16 mouse cellular contexts compared by ENCODE assay signal in genomic region chr3:65337835-65338464, GRCm38 (mm10). TPM values are rescaled to one million over a fixed set of nuclear protein-coding genes. Genes with fewer than 3 reads are reported as not detected.
DNase-seq lines count a peak whose midpoint lies in the region; ATAC-seq and TF ChIP-seq lines count a peak whose summit lies in the region.
"Had no signal": no experiment of that assay in that cellular context is flagged by ENCODE, and none has a peak within 500 bp of the region (broad histone marks: within the 10 kb centered on the region; RNA-seq: fewer than 3 reads in every experiment).

No protein-coding gene starts in this region.

- no peaks in the 10 kb centered on the region for H3K9me3 ChIP-seq in kidney, postnatal 0 days (replicated peaks; ENCODE audit: low read length)
- H3K9me3 ChIP-seq in embryonic facial prominence, embryonic 15.5 days (replicated peaks), result no peaks in the 10 kb centered on the region
- H3K9me3 ChIP-seq in limb, embryonic 13.5 days, result no peaks in the 10 kb centered on the region
- H3K9me3 ChIP-seq: hindbrain, embryonic 13.5 days; liver, embryonic 12.5 days; midbrain, embryonic 13.5 days had no signal

- no peaks in the 10 kb centered on the region for H3K36me3 ChIP-seq in kidney, postnatal 0 days (ENCODE audit: insufficient read depth, low read length)
- no peaks in the 10 kb centered on the region for H3K36me3 ChIP-seq in embryonic facial prominence, embryonic 15.5 days
- H3K36me3 ChIP-seq in limb, embryonic 13.5 days, result no peaks in the 10 kb centered on the region
- H3K36me3 ChIP-seq: hindbrain, embryonic 13.5 days; liver, embryonic 12.5 days; midbrain, embryonic 13.5 days had no signal

- H3K9ac ChIP-seq in kidney, postnatal 0 days (ENCODE audit: low read depth, low read length), result no peak overlapping the region
- no peak overlapping the region for H3K9ac ChIP-seq in embryonic facial prominence, embryonic 15.5 days
- no peak overlapping the region for H3K9ac ChIP-seq in limb, embryonic 13.5 days
- H3K9ac ChIP-seq: hindbrain, embryonic 13.5 days; liver, embryonic 12.5 days; midbrain, embryonic 13.5 days had no signal

- DNase-seq in kidney, postnatal 0 days (ENCODE audit: low spot score), result peak; percentile 40
- DNase-seq in kidney, postnatal 36 days, result no peak
- DNase-seq in gastrocnemius, adult 18-20 months (ENCODE audit: low spot score), result peak; percentile 56
- DNase-seq in natural killer cell, adult 2 months (ENCODE audit: low spot score in 2 of 2), result no peak
- DNase-seq: adrenal gland, adult 2 months; cerebellum, adult 18-20 months; heart, adult 2 months; kidney, adult 8-10 months; right cerebral cortex, postnatal 25 days had no signal

- H3K4me1 ChIP-seq in kidney, postnatal 0 days (replicated peaks; ENCODE audit: insufficient read depth, low read length), result no peaks in the 10 kb centered on the region
- H3K4me1 ChIP-seq in embryonic facial prominence, embryonic 15.5 days, result peaks cover 11% of the 10 kb centered on the region
- peaks cover 9% of the 10 kb centered on the region for H3K4me1 ChIP-seq in limb, embryonic 13.5 days
- H3K4me1 ChIP-seq: hindbrain, embryonic 13.5 days; liver, embryonic 12.5 days; midbrain, embryonic 13.5 days had no signal

- 0 out of 2 replicates have a peak, but pooled peaks have one; percentile 13 for ATAC-seq in kidney, postnatal 0 days (replicated peaks; ENCODE audit: low FRiP score, low read depth)
- peak; percentile 43; the same call in 1 of the 2 replicates for ATAC-seq in embryonic facial prominence, embryonic 15.5 days (ENCODE audit: insufficient number of reproducible peaks, low FRiP score, low TSS enrichment, low read depth)
- peak; percentile 96 for ATAC-seq in limb, embryonic 13.5 days (ENCODE audit: low FRiP score, low read depth)
- ATAC-seq in megakaryocyte, adult 5-6 weeks (ENCODE audit: poor library complexity, severe bottlenecking), result no peak
- ATAC-seq: CD4-positive, CD25-positive, alpha-beta regulatory T cell, adult 4 months; liver, embryonic 12.5 days; midbrain, embryonic 13.5 days had no signal

- no peak overlapping the region for H3K4me2 ChIP-seq in kidney, postnatal 0 days (ENCODE audit: low read length)
- no peak overlapping the region for H3K4me2 ChIP-seq in embryonic facial prominence, embryonic 15.5 days (replicated peaks)
- peak overlapping the region; percentile 22 for H3K4me2 ChIP-seq in limb, embryonic 13.5 days (replicated peaks)
- H3K4me2 ChIP-seq: hindbrain, embryonic 13.5 days; liver, embryonic 12.5 days; midbrain, embryonic 13.5 days had no signal

- H3K4me3 ChIP-seq in kidney, postnatal 0 days (replicated peaks; ENCODE audit: low read depth, low read length), result no peak overlapping the region
- H3K4me3 ChIP-seq in embryonic facial prominence, embryonic 15.5 days (replicated peaks), result no peak overlapping the region
- no peak overlapping the region for H3K4me3 ChIP-seq in limb, embryonic 13.5 days
- H3K4me3 ChIP-seq: heart, adult 2 months; hindbrain, embryonic 13.5 days; liver, embryonic 12.5 days; midbrain, embryonic 13.5 days had no signal

- H3K27ac ChIP-seq in kidney, postnatal 0 days, result no peak overlapping the region
- H3K27ac ChIP-seq in embryonic facial prominence, embryonic 15.5 days (replicated peaks), result no peak overlapping the region
- peak overlapping the region; percentile 61; the same call in 1 of the 2 replicates for H3K27ac ChIP-seq in limb, embryonic 13.5 days
- H3K27ac ChIP-seq: heart, adult 2 months; hindbrain, embryonic 13.5 days; liver, embryonic 12.5 days; midbrain, embryonic 13.5 days had no signal

- no peaks in the 10 kb centered on the region for H3K27me3 ChIP-seq in kidney, postnatal 0 days (ENCODE audit: insufficient read depth, low read length)
- H3K27me3 ChIP-seq in embryonic facial prominence, embryonic 15.5 days, result no peaks in the 10 kb centered on the region
- H3K27me3 ChIP-seq in limb, embryonic 13.5 days, result no peaks in the 10 kb centered on the region
- H3K27me3 ChIP-seq: hindbrain, embryonic 13.5 days; liver, embryonic 12.5 days; midbrain, embryonic 13.5 days had no signal

- TF ChIP-seq CTCF in kidney, postnatal 0 days (IDR thresholded peaks at IDR 0.05; ENCODE audit: low read depth), result no peak

- 47% methylated on average over 10 of the region's 10 CpGs for WGBS in kidney, postnatal 0 days
- WGBS in embryonic facial prominence, embryonic 15.5 days, result 51% methylated on average over 10 of the region's 10 CpGs
- 46% methylated on average over 10 of the region's 10 CpGs for WGBS in limb, embryonic 13.5 days

RNA-seq across cellular contexts. Expression of gene Ssr3, which starts 54.5 kb away (rescaled TPM):
- polyA plus RNA-seq in kidney, postnatal 0 days (2015; fragmentation: Nextera tagmentation; extraction: Ambion mirVana), result 255 and 275 TPM in 2 replicates
- polyA plus RNA-seq in embryonic facial prominence, embryonic 15.5 days (2015; fragmentation: Nextera tagmentation; extraction: Ambion mirVana), result 265 and 271 TPM in 2 replicates
- total RNA-seq in gastrocnemius, adult 18-20 months (2021), result 100 to 1,000 TPM; 132 to 153 TPM
- polyA plus RNA-seq in limb, embryonic 13.5 days (2015; fragmentation: Nextera tagmentation; extraction: Ambion mirVana), result 276 and 291 TPM in 2 replicates
- total RNA-seq in megakaryocyte, adult 5-6 weeks (2015), result 220 and 234 TPM in 2 replicates
- 214 and 228 TPM in 2 replicates for total RNA-seq in megakaryocyte, adult 5-6 weeks (2017)

Comparison
In these comparisons a context has a peak if more than half of its experiments do, and no peak if none do; other contexts are left out.
1. DNase-seq: peak in kidney, postnatal 0 days (single experiment) and gastrocnemius, adult 18-20 months (single experiment); none in kidney, postnatal 36 days (0 of 2) and natural killer cell, adult 2 months (0 of 2).